Mouse (Mus musculus): ENCODE data around the gene Trmt10a.
"Not testable (repeated sequence)": the region's sequence is repeated elsewhere in the genome, so short reads cannot be mapped to it uniquely, and the experiment has no call there.

Gene Trmt10a

GRCm38 (mm10) chr3:138134528-138134927 lies 8.7 kb upstream of the Trmt10a start:
- no peak for DNase-seq (ENCODE audit: low spot score)

GRCm38 (mm10) chr3:138138146-138138545 lies 5.1 kb upstream of the Trmt10a start:
- not testable (repeated sequence) for DNase-seq (ENCODE audit: low spot score)

GRCm38 (mm10) chr3:138139663-138140062 lies 3.6 kb upstream of the Trmt10a start:
- DNase-seq (ENCODE audit: low spot score) = no peak

GRCm38 (mm10) chr3:138142052-138142732 lies 1.1 kb upstream of the Trmt10a start:
- DNase-seq (ENCODE audit: low spot score) = no peak

- no peak for DNase-seq (ENCODE audit: low spot score)
Measured at GRCm38 (mm10) chr3:138142733-138143314, 424 bp upstream of the Trmt10a start.

- DNase-seq (ENCODE audit: low spot score) = no peak
Measured at GRCm38 (mm10) chr3:138144060-138144641, 903 bp downstream of the Trmt10a start.

DNA sequence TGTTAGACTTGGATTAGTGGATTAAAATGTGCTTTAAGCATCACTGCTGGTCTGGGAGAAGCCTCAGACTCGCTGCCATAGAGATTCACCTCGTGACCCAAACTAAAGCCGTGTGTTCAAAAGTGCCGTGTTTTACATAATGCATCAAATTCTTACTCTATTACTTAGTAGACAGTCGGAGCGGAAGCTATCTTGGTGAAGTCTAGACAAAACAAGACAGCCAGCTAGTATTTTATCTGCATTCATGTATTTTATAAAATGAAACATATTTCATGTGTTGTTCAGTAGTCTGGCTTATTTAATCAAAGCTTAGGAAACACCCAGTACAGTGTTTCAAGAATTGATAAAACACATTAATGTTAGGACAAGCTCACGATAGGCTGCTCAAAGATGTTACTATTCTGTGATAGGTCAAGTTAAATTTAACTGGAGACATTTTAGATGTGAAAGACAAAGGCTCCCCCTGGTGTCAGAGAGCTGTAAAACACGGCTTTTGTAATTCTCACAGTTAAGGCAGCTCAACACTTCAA lies 1.5 kb downstream of the Trmt10a start, which contains the start of gene Mttp:
Gene Mttp (minus strand): TSS at position 327 of the 530 bp plus-strand sequence.
- DNase-seq (ENCODE audit: low spot score) = peak; percentile 58

DNA sequence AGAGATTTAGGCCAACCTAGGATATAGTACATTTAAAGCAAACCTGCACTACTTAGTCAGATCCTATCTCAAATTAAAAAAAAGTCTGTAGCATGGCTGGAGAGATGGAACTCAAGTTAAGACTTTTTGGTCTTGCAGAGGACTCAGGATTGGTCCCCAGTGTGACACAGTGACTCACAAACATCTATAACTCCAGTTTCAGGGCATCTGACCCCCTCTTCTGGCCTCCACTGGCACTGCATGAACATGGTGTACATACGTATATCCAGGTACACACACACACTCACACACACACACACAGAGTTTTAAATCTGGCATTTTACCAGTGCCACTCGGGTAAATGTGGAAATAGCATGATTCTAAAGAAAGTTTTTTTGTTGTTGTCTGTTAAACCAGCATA lies 5.6 kb downstream of the Trmt10a start:
- no peak for DNase-seq (ENCODE audit: low spot score)

DNA sequence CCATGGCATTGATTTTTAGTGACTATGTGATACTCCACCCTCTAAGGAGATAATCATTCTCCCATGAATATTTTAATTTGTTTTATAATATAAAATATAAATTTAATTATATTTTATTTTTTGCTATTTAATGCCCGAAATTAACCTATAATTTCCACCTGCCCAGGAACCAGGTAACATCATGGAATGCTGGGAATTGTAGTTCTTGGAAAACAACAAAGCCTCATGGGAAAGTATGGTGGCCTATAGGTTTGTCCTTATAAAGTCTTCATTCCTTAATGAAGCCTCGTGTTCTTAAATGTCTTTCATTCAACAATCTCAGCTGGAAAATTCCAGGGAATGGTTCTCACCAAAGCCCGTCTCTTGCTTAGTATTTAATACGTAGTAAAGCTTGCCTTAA lies 11.8 kb downstream of the Trmt10a start:
- no peak for DNase-seq (ENCODE audit: low spot score)

DNA sequence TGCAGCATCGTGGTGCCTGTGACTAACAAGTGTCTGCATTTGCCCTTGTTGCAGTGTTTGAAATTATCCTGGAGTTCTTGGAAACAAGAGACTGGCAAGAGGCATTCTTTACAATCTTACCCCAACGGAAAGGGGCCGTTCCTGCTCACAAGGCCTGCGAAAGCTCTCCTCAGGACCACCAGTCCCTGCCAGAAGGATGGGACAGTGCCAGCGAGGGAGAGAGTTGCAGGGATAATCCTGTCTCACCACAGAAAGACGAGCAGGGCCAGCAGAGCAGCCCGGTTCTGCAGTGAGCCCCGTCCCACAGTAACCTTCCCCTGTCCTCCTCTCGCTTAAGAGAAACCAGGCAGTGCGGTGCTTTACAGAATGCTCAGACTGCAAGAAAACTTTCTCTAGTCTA lies 13.4 kb downstream of the Trmt10a start:
- no peak for DNase-seq (ENCODE audit: low spot score)

DNA sequence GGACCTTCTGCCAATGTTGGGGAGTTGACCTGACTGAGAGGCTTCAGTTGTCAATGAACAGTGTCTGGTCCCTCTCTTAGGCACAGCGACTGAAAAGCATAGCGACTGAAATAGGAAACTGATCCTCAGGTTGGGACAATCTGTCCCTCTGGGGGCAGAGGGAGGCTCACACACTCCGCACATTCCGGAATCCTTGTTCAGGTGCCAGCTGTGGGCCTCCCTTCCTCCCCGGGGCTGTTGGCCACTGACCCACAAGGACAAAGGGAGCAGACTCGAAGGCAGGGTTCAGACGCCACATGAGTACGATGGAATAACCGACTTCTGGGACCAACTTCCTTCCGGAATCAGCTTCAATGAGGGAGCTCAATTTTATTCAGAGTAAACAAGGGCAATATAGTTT lies 18.4 kb downstream of the Trmt10a start:
- DNase-seq (ENCODE audit: low spot score) = no peak

GRCm38 (mm10) chr3:138162553-138163183 lies 19.4 kb downstream of the Trmt10a start:
- DNase-seq (ENCODE audit: low spot score) = no peak

DNA sequence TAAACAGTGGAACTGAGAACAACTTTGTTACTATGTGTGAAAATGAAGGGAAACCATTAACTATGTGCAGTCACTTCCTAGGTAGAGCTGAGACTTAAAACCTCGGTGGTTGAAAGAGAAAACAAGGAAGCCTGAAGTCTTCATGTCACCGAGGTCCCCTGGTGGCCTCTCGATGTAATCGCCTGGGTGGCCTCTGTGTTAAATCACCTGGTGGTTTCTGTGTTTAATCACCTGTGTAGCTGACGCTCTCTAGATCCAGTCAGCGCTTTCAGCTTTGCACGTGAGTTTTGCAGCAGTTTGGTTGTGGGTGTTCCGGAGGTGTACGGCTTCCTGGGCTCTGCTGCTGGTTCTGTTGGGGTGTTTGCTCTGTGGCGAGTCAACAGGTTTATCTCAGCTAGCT lies 30.0 kb downstream of the Trmt10a start:
- no peak for DNase-seq (ENCODE audit: low spot score)

DNA sequence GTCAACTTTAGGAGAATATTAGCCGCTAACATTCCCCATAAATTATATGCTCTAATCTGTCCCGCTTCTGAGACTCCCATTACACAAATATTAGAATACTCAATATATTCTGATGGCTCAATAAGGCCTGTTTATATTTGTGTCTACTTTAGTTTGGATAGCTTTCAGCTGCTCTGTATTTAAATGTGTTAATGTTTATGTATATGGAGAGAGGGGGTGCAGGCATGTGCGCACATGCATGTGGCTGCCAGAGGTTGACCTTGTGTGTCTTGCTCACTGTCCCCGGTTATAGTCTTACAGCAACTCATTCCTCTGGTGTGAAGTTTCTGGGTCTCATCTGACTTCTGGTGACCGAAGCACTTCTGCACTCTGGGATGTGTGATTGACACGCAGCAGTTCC lies 32.3 kb downstream of the Trmt10a start:
- no peak for DNase-seq (ENCODE audit: low spot score)

- DNase-seq (ENCODE audit: low spot score) = no peak
Measured at GRCm38 (mm10) chr3:138182019-138182418, 38.8 kb downstream of the Trmt10a start.

GRCm38 (mm10) chr3:138183371-138183770 lies 40.1 kb downstream of the Trmt10a start:
- no peak for DNase-seq (ENCODE audit: low spot score)

- DNase-seq (ENCODE audit: low spot score) = no peak
Measured at GRCm38 (mm10) chr3:138185290-138185689, 42.0 kb downstream of the Trmt10a start.

DNA sequence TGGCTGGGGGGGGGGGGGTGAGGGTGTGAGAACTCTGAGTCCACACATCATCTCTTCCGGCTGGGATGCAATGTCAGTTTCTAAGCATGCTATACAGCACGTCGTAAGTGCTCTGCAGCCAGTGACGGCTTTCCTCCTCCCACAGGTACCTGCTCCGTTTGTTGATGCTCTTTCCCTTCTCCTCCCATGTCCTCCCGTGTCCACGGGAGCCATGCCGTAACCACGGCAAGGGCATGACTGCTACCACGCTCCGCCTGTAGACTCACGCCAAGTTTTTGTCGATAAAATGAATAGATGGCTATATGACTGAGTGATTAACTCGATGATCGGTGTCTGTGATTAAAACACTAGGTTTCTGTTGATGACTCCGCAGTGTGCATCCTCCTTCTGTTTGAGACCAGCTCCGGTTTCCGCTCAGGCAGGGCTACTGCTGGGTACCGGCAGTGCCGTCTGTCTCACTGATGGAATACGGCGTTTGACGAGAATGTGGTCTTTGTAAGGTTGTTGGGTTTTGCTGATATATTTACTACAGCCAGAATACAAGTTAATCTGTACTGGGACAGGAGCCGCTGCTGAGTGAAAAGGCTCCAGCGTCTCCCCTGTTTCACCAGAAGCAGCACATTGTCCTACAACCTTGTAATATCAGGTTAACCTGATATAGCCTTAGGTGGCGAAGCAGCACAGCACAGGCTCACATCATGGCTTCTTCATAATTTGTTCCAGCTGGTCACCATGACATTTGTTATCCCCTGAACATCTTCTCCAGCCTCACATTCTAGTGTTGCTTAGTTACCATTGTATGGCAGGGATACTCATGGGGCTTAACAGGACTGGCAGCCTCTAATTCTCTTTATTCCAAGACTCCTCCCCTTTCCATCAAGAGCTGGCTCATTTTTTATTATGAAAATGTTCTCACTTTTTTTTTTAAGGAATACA lies 43.0 kb downstream of the Trmt10a start:
- DNase-seq (ENCODE audit: low spot score) = no peak

DNA sequence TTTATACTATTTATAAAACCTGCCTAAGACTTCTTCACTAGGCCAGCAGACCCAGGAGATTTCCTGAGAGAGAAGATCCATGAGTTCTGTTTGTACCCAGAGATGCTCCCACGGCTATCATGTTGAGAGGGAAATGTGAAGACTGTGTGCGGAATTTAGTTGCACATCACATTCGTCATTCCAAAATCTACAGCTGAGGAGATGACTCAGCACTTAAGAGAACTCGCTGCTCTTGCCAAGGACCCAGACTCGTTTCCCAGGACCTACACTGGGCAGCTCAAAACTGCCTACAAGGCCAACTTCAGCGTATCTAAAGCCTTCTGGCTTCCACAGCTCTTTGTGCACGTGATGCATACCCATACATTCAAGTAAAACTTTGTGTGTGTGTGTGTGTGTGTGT lies 49.0 kb downstream of the Trmt10a start:
- no peak for DNase-seq (ENCODE audit: low spot score)

GRCm38 (mm10) chr3:138193683-138194302 lies 50.5 kb downstream of the Trmt10a start, which contains the start of gene 4930579F01Rik:
Gene 4930579F01Rik (minus strand): TSS chr3:138193825.
- DNase-seq (ENCODE audit: low spot score) = no peak

- DNase-seq (ENCODE audit: low spot score) = no peak
Measured at GRCm38 (mm10) chr3:138197093-138197492, 53.8 kb downstream of the Trmt10a start.
